Mouse (Mus musculus): Measurements from ENCODE around the gene Duoxa1. TPM values are rescaled to one million over a fixed set of nuclear protein-coding genes. Genes with fewer than 3 reads are reported as not detected.

Duoxa1 gene
- polyA plus RNA-seq (2012; rRNA removed): 0.28 and 0.35 TPM in 2 replicates

DNA sequence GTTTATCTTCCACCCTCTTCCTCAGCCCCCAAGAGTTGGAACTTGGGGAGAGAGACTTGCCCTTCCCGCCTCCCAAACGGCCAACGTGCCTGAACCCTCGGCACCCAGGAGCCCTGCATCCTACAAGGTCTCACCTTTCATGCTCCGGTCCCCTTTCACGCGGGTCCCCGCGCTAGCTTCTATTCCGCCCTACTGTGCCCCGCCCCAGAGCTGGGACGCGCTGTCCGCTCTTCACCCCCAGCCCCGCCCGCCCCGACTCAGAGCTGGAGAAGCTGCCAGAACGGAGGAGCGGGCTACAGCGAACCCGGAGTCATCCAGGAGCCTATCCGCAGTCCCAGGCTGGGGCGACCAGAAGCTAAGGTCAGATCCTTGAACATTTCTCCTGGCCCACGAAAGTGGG, at the start of gene Duoxa1:
Gene Duoxa1 (minus strand): TSS at position 195 of the 400 bp plus-strand sequence.
- TF ChIP-seq CTCF (conservative IDR thresholded peaks at IDR 0.05; ENCODE audit: insufficient read depth, insufficient read length, low read depth, low read length): no peak
- TF ChIP-seq POLR2A (IDR thresholded peaks at IDR 0.05; ENCODE audit: low read depth, low read length): no peak
- H3K36me3 ChIP-seq (ENCODE audit: control insufficient read depth, insufficient read depth, low read length): no peaks in the 10 kb centered on the region
- no peaks in the 10 kb centered on the region for H3K27me3 ChIP-seq (replicated peaks; ENCODE audit: control insufficient read depth, insufficient read depth, low read length)
- WGBS: 6% methylated on average over 24 of the region's 24 CpGs
- peaks cover 4% of the 10 kb centered on the region; the same call in 1 of the 2 replicates for H3K4me1 ChIP-seq (ENCODE audit: control insufficient read depth, insufficient read depth, low read length)
- H3K27ac ChIP-seq (ENCODE audit: insufficient read depth, low read depth, low read length): no peak within 1 kb of the TSS
- H3K4me3 ChIP-seq (ENCODE audit: insufficient read depth, low read depth, low read length): no peak within 1 kb of the TSS
- no peak for DNase-seq

DNA sequence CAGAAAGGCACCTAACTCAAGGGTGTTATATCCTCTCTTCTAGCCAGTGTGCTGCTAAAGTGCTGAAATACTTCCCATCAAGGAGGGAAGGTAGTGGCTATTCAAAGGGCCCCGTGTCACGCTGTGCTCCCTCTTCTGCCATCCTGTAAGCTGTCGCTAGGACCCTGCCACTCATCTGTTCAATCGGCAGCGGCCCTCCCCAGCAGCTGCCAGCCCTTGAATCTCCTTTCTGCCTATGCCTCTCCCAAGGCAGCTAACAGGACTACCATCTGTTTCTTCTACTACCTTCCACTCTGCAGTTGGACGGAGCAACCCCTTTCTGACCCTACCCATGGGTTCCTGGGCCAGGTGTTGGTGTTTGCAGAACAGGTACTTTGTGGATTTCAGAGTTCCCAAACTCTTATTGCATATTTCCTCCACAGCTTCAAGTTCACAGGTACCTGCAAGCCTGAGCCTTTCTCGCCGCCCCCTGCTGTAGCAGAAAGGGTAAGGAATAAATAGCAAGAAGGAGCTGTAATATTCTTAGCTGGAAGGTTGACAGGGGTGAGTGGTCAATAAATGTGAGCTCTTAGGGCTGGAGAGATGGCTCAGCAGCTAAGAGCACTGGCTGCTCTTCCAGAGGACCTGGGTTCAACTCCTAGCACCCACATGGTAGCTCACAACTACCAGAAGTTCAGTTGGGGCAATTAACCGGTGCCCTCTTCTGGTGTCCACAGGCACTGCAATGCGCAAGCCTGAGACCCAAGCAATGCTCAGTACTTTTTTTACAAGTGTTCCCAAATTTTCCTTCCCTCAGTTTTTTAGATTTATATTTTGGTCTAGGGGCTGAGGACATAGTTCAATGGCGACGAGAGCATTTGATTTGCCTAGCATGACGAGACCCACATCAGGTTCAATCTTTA, 49.3 kb upstream of the Duoxa1 start:
- Histone ChIP-seq H3K4me3 (ENCODE audit: insufficient read depth, low read depth, low read length) (no peak overlapping the region), H3K4me1 (ENCODE audit: control insufficient read depth, insufficient read depth, low read length) (no peaks in the 10 kb centered on the region), H3K27ac (ENCODE audit: insufficient read depth, low read depth, low read length) (no peak overlapping the region), H3K27me3 (replicated peaks; ENCODE audit: control insufficient read depth, insufficient read depth, low read length) (no peaks in the 10 kb centered on the region), H3K36me3 (ENCODE audit: control insufficient read depth, insufficient read depth, low read length) (no peaks in the 10 kb centered on the region)
- DNase-seq: no peak
- TF ChIP-seq CTCF (conservative IDR thresholded peaks at IDR 0.05; ENCODE audit: insufficient read depth, insufficient read length, low read depth, low read length): 0 out of 2 replicates have a peak, but pooled peaks have one; percentile 10
- TF ChIP-seq POLR2A (IDR thresholded peaks at IDR 0.05; ENCODE audit: low read depth, low read length): no peak
- 89% methylated on average over 13 of the region's 13 CpGs for WGBS

DNA sequence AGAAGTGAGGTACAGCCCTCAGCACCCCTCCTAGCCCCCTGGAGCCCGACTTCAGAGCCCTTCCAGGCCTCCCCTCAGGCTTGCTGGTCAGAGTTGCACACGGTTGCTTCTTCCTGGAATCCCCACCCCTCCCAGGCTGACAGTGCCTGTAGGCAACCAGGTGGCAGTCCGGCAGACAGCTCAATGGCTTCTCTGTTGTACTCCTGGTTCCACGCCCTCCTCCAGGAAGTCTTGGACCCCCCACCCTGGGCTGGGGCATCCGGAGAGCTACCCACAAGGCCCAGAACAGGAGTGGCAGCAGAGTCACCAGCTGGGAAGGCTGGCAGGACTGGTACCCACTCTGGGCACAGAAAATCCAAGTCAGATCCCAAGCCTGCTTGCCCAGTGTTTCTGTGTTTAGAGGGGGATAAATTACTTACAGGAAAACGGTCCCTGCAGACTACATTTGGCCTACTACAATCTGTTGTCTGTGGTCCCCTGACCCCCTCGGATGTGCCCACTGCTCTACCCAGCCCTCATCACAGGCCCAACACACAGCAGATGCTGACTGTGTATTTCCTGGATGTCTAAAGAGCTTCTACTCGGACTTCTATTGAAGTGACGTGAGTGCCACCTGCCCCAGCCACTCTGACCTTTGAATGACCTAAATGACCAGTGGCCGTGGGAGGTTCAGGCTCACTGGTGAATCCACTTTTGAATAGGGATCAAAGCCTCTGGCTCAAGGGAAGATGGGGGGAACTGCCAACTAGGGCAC, 48.5 kb upstream of the Duoxa1 start:
- Histone ChIP-seq H3K4me3 (ENCODE audit: insufficient read depth, low read depth, low read length) (no peak overlapping the region), H3K36me3 (ENCODE audit: control insufficient read depth, insufficient read depth, low read length) (no peaks in the 10 kb centered on the region), H3K27me3 (replicated peaks; ENCODE audit: control insufficient read depth, insufficient read depth, low read length) (no peaks in the 10 kb centered on the region), H3K4me1 (ENCODE audit: control insufficient read depth, insufficient read depth, low read length) (no peaks in the 10 kb centered on the region), H3K27ac (ENCODE audit: insufficient read depth, low read depth, low read length) (no peak overlapping the region)
- DNase-seq: no peak
- TF ChIP-seq CTCF (conservative IDR thresholded peaks at IDR 0.05; ENCODE audit: insufficient read depth, insufficient read length, low read depth, low read length) (no peak), POLR2A (IDR thresholded peaks at IDR 0.05; ENCODE audit: low read depth, low read length) (no peak)
- WGBS: 67% methylated on average over 10 of the region's 10 CpGs

DNA sequence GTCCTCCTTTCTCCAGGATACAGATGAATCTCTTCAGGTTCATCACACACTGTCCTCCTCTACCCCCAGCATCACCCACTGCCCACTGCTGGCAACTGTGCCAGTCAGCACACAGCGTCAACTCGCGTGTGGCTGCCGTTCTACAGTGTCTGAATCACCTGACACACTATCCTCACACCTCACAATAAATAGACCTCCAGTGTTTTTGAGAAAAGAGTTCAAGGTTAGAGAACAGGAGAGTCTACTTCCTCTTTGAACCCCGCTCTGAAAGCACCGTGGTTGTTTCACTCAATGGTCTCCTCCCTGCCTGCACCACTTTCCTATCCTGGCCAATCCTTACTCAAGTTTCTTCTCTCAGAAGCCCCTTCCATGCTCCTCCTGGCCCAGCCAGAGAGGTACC, 47.7 kb upstream of the Duoxa1 start:
- DNase-seq: no peak
- TF ChIP-seq POLR2A (IDR thresholded peaks at IDR 0.05; ENCODE audit: low read depth, low read length): no peak
- TF ChIP-seq CTCF (conservative IDR thresholded peaks at IDR 0.05; ENCODE audit: insufficient read depth, insufficient read length, low read depth, low read length): no peak
- 74% methylated on average over 6 of the region's 6 CpGs for WGBS
- Histone ChIP-seq H3K4me1 (ENCODE audit: control insufficient read depth, insufficient read depth, low read length) (no peaks in the 10 kb centered on the region), H3K4me3 (ENCODE audit: insufficient read depth, low read depth, low read length) (no peak overlapping the region), H3K36me3 (ENCODE audit: control insufficient read depth, insufficient read depth, low read length) (no peaks in the 10 kb centered on the region), H3K27ac (ENCODE audit: insufficient read depth, low read depth, low read length) (no peak overlapping the region), H3K27me3 (replicated peaks; ENCODE audit: control insufficient read depth, insufficient read depth, low read length) (no peaks in the 10 kb centered on the region)

DNA sequence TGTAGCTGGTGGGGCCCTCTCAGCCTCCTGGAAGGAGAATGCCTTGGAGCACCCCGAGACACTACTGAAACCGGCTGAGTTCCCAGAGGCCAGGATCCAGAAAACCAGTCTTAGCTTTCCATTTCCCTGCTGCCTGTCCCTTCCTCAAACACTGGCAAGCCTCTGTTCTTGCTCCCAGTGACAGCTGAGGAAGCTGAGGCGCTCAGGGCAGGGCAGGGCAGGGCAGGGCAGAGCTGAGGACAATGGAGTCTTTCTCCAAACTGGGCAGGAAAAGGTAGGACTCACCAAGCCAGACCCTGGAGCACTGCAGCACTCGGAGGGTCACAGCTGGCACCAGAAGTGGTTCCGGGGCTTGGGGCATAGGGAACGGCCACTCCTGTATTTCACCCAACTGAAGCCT, 46.8 kb upstream of the Duoxa1 start:
- Histone ChIP-seq H3K27me3 (replicated peaks; ENCODE audit: control insufficient read depth, insufficient read depth, low read length) (no peaks in the 10 kb centered on the region), H3K36me3 (ENCODE audit: control insufficient read depth, insufficient read depth, low read length) (no peaks in the 10 kb centered on the region), H3K4me1 (ENCODE audit: control insufficient read depth, insufficient read depth, low read length) (no peaks in the 10 kb centered on the region), H3K27ac (ENCODE audit: insufficient read depth, low read depth, low read length) (no peak overlapping the region), H3K4me3 (ENCODE audit: insufficient read depth, low read depth, low read length) (no peak overlapping the region)
- WGBS: 77% methylated on average over 6 of the region's 6 CpGs
- DNase-seq: no peak
- TF ChIP-seq CTCF (conservative IDR thresholded peaks at IDR 0.05; ENCODE audit: insufficient read depth, insufficient read length, low read depth, low read length) (no peak), POLR2A (IDR thresholded peaks at IDR 0.05; ENCODE audit: low read depth, low read length) (no peak)

DNA sequence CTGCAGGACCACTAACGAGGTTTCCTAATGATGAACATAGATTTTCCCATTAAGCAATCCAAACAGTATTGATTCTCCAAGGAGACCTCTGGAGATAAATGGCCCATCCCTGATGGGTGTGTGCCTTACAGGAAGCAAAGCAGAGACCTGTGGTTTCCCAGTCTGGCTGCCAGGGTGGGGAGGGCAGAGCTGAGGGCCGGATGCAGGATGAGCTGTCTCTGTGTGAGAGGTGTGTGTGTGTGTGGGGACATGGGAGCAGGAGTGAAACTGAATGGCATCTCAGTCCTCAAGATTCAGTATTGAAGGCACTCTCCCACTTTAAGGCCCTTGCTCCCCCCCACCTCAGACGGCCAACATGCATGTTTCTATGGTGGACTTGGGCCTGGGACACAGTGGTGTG, 42.7 kb upstream of the Duoxa1 start:
- 80% methylated on average over 3 of the region's 3 CpGs for WGBS
- H3K4me3 ChIP-seq (ENCODE audit: insufficient read depth, low read depth, low read length): no peak overlapping the region
- no peak for TF ChIP-seq POLR2A (IDR thresholded peaks at IDR 0.05; ENCODE audit: low read depth, low read length)
- no peaks in the 10 kb centered on the region for H3K36me3 ChIP-seq (ENCODE audit: control insufficient read depth, insufficient read depth, low read length)
- no peak overlapping the region for H3K27ac ChIP-seq (ENCODE audit: insufficient read depth, low read depth, low read length)
- DNase-seq: peak; percentile 25
- no peaks in the 10 kb centered on the region for H3K27me3 ChIP-seq (replicated peaks; ENCODE audit: control insufficient read depth, insufficient read depth, low read length)
- peaks cover 5% of the 10 kb centered on the region for H3K4me1 ChIP-seq (ENCODE audit: control insufficient read depth, insufficient read depth, low read length)

DNA sequence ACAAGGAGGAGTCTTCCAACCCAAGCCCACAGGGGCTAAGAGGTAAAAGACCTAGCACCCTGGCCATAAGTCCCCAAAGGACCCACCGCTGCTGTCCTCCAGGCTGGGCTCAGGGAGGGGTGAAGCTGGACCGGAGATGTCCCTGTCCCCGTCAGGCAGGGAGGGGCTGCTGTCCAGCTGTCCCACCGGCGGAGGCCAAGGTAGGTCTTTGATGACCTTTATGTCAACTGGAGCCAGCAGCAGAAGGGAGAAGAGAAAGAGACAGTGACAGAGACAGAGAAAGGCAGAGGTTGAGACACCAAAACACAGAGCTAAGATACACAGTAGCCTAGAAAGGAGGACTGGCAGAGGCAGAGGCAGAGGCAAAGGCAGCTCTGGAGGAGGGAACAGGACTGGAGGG, 41.9 kb upstream of the Duoxa1 start:
- no peak for TF ChIP-seq POLR2A (IDR thresholded peaks at IDR 0.05; ENCODE audit: low read depth, low read length)
- no peak for TF ChIP-seq CTCF (conservative IDR thresholded peaks at IDR 0.05; ENCODE audit: insufficient read depth, insufficient read length, low read depth, low read length)
- WGBS: 90% methylated on average over 5 of the region's 5 CpGs
- Histone ChIP-seq H3K36me3 (ENCODE audit: control insufficient read depth, insufficient read depth, low read length) (no peaks in the 10 kb centered on the region), H3K27ac (ENCODE audit: insufficient read depth, low read depth, low read length) (no peak overlapping the region), H3K4me1 (ENCODE audit: control insufficient read depth, insufficient read depth, low read length) (peaks cover 5% of the 10 kb centered on the region), H3K4me3 (ENCODE audit: insufficient read depth, low read depth, low read length) (no peak overlapping the region), H3K27me3 (replicated peaks; ENCODE audit: control insufficient read depth, insufficient read depth, low read length) (no peaks in the 10 kb centered on the region)
- no peak for DNase-seq
